Mouse (Mus musculus) limb, embryonic 11.5 days (tissue): ENCODE results near the gene Oip5. TPM values are rescaled to one million over a fixed set of nuclear protein-coding genes. Genes with fewer than 3 reads are reported as not detected.
"Not testable (repeated sequence)": the region's sequence is repeated elsewhere in the genome, so short reads cannot be mapped to it uniquely, and the experiment has no call there.

Experiments
- ATAC-seq: fragments of 200-750 bp; cut with Nextera tagmentation; 2 replicates; pipeline ENCODE4 v1.8.0; 2017; ENCODE audit warnings: low read depth; ENCODE audit not compliant: insufficient number of reproducible peaks, low FRiP score, low TSS enrichment
- DNase-seq: peaks from one replicate; pipeline ENCODE4 v3.0.0-alpha.2; 2015; ENCODE audit warnings: low spot score
- H3K27ac ChIP-seq: fragments of 300-500 bp; sonication (generic); replicated peaks from 2 replicates; pipeline ENCODE4 v1.5.1; 2014; ENCODE audit warnings: low read depth, mild to moderate bottlenecking, low read length
- H3K27me3 ChIP-seq: fragments of 300-500 bp; sonication (generic); 2 replicates; pipeline ENCODE4 v1.6.1; 2014; ENCODE audit warnings: mild to moderate bottlenecking, low read length, mixed read lengths; ENCODE audit not compliant: control insufficient read depth, insufficient read depth
- H3K36me3 ChIP-seq: fragments of 300-500 bp; sonication (generic); 2 replicates; pipeline ENCODE4 v1.6.1; 2014; ENCODE audit warnings: mild to moderate bottlenecking, low read length, moderate library complexity, mixed read lengths; ENCODE audit not compliant: control insufficient read depth, insufficient read depth
- H3K4me1 ChIP-seq: fragments of 300-500 bp; sonication (generic); 2 replicates; pipeline ENCODE4 v1.6.1; 2014; ENCODE audit warnings: low read length, mixed read lengths; ENCODE audit not compliant: control insufficient read depth, insufficient read depth
- H3K4me2 ChIP-seq: fragments of 300-500 bp; sonication (generic); 2 replicates; pipeline ENCODE4 v1.6.1; 2014; ENCODE audit warnings: low read depth, mild to moderate bottlenecking, moderate library complexity; ENCODE audit not compliant: severe bottlenecking
- H3K4me3 ChIP-seq: fragments of 300-500 bp; sonication (generic); 2 replicates; pipeline ENCODE4 v1.5.1; 2014; ENCODE audit warnings: low read depth, low read length
- H3K9ac ChIP-seq: fragments of 300-500 bp; sonication (generic); 2 replicates; pipeline ENCODE4 v1.6.1; 2014; ENCODE audit warnings: mild to moderate bottlenecking, low read length
- H3K9me3 ChIP-seq: fragments of 300-500 bp; sonication (generic); 2 replicates; pipeline ENCODE4 v1.6.1; 2016; ENCODE audit warnings: low read length; ENCODE audit not compliant: control insufficient read depth
- WGBS: fragments of 180-500 bp; shearing (Covaris S2); extraction: QIAGEN DNeasy Blood & Tissue Kit; methylation state at CpG from one replicate; pipeline ENCODE4 v1.1.7; 2014; 5-methylcytosine and 5-hydroxymethylcytosine counted together
- polyA plus RNA-seq: library from polyadenylated mRNA; unstranded; fragments of >200 nt; fragmentation: Nextera tagmentation; extraction: Ambion mirVana; gene quantifications from 2 replicates; pipeline ENCODE4 v1.2.1, GENCODE M21; 2014

The Oip5 gene
- polyA plus RNA-seq, 1 experiment from 2014 or later = 35.6 TPM

DNA sequence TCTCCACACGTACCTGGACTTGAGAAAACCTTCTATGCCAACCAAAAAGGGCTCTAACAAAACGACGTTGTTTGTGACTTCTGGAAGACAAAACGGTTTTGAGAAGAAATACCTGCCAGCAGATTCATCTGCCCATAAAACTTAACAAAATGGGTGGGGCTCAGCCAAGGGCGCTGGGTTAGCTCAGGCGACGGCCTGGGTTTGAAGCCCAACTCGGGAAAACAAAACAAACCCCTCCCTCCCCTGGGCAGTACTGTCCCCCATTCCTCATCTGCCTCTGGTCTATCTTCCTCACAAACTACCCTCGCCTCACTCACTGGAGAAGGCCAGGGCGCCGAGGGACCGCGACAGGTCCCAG lies 449 bp downstream of the Oip5 start:
- H3K9me3 ChIP-seq = no peaks in the 10 kb centered on the region
- H3K4me3 ChIP-seq = peak overlapping the region; percentile 84
- peak overlapping the region; percentile 78 for H3K9ac ChIP-seq
- DNase-seq (no peak), ATAC-seq (no peak; the same call in 1 of the 2 replicates)
- peak overlapping the region; percentile 61 for H3K4me2 ChIP-seq
- peaks cover 4% of the 10 kb centered on the region for H3K4me1 ChIP-seq
- no peaks in the 10 kb centered on the region for H3K27me3 ChIP-seq
- peak overlapping the region; percentile 30; the same call in 1 of the 2 replicates for H3K27ac ChIP-seq
- H3K36me3 ChIP-seq = no peaks in the 10 kb centered on the region
- under 1% methylated on average over 13 of the region's 13 CpGs for WGBS

DNA sequence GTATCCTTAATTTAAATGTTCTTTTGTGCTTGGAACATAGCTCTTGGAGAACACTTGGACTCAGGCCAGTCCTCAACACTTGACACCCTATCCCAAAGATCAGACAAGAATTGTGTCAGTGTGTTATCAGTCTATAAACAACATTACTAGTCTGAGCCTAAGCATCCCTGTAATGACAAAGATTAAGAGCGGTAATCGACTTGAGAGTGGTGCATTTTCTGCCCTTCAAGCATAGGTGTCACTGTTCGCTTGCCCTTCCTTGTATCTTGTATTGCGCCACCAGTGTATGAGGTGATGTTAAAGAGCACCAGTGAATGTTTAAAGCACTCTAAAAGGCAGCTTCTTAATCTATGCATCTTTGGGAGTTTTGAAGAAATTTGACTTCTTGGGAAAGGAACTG lies 11.2 kb downstream of the Oip5 start:
- no peak overlapping the region for H3K27ac ChIP-seq
- H3K9me3 ChIP-seq = no peaks in the 10 kb centered on the region
- ATAC-seq (no peak), DNase-seq (no peak)
- H3K36me3 ChIP-seq = peaks cover 15% of the 10 kb centered on the region; the same call in 1 of the 2 replicates
- no peaks in the 10 kb centered on the region for H3K4me1 ChIP-seq
- H3K4me3 ChIP-seq = no peak overlapping the region
- H3K4me2 ChIP-seq = no peak overlapping the region
- 92% methylated on average over 4 of the region's 4 CpGs for WGBS
- H3K27me3 ChIP-seq = no peaks in the 10 kb centered on the region
- H3K9ac ChIP-seq = no peak overlapping the region

DNA sequence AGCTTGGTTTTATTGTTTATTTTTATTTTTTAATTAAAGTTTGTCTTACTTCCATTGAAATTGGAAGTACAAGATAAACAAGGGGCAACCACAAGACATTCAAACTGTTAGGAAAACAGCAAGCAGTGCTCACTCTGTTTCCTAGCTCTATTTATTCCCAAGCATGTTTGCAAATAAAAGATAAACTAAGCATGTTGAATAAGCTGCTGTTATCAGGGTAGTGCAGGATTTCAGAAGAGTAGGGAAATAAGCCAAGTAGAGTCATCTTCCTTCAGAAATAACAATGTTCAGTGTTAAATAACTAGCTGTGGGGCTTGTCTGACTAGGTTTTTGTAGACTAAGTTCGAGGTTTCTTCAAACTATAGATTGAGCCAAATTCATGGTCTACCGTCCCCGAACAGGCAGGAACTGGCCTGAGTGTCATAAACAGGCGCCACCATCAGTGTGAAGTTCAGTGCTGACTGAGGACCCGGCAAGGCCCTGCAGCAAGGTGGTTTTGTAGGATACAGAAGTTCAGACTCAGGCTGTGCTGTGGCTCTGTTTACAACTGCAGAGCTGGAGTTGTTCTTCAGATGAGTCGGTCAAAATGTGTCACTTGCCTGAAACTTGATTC lies 12.8 kb downstream of the Oip5 start:
- WGBS = 86% methylated on average over 6 of the region's 6 CpGs

DNA sequence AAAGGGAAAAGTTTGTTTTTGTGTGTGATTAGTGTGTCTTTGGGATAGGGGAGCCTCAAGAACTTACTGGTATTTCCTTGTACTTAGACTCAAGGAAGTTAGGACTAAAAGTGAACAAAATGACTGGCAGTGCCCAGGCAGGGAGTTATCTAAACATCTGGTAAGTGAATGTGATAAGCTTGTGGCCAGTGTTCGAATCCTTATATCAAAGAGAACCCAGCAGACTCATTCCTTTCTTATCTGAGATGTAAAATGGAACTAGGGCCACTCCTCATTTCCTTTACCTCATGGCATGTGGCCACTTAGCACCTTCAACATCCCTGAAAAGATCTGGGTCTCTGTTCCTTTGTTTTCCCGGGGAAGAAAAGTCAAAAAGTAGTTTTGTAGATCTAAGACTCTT lies 14.4 kb downstream of the Oip5 start:
- Histone ChIP-seq H3K27ac (no peak overlapping the region), H3K4me3 (no peak overlapping the region), H3K9me3 (no peaks in the 10 kb centered on the region), H3K4me1 (no peaks in the 10 kb centered on the region), H3K9ac (no peak overlapping the region), H3K4me2 (no peak overlapping the region), H3K36me3 (peaks cover 15% of the 10 kb centered on the region; the same call in 1 of the 2 replicates), H3K27me3 (no peaks in the 10 kb centered on the region)
- ATAC-seq (no peak), DNase-seq (no peak)
- 74% methylated on average over 2 of the region's 2 CpGs for WGBS

More for the DNA sequence above, 12.8 kb downstream of the Oip5 start:
- no peak overlapping the region for H3K9ac ChIP-seq
- peaks cover 15% of the 10 kb centered on the region; the same call in 1 of the 2 replicates for H3K36me3 ChIP-seq
- no peak for ATAC-seq
- no peaks in the 10 kb centered on the region for H3K27me3 ChIP-seq
- no peak overlapping the region for H3K4me2 ChIP-seq
- no peaks in the 10 kb centered on the region for H3K4me1 ChIP-seq
- no peaks in the 10 kb centered on the region for H3K9me3 ChIP-seq
- no peak overlapping the region for H3K27ac ChIP-seq
- no peak for DNase-seq
- H3K4me3 ChIP-seq = no peak overlapping the region

DNA sequence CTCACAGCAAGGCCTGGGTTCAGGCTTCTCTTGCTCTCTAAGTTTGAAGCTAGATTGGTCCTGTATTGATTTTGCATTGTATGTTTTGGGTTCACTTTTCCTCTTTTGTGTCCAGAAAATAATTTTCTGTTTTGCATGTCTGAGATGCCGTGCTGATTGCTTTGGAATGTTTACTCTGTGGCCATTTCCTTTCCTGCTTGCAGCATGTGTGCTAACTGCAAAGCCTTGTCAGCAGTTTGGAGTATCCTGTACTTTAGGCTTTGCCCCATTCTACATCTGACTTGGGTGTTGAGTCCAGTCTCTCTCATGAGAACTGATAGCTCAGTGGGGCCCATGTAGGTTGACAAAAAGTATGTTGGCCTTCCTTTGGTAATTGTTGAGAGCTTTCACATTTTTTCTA lies 15.8 kb downstream of the Oip5 start:
- Histone ChIP-seq H3K27me3 (no peaks in the 10 kb centered on the region), H3K27ac (no peak overlapping the region), H3K4me1 (no peaks in the 10 kb centered on the region), H3K9me3 (no peaks in the 10 kb centered on the region), H3K4me2 (no peak overlapping the region), H3K4me3 (no peak overlapping the region), H3K36me3 (peaks cover 17% of the 10 kb centered on the region; the same call in 1 of the 2 replicates), H3K9ac (no peak overlapping the region)
- 81% methylated on average over 1 of the region's 1 CpGs for WGBS
- ATAC-seq (no peak), DNase-seq (no peak)

DNA sequence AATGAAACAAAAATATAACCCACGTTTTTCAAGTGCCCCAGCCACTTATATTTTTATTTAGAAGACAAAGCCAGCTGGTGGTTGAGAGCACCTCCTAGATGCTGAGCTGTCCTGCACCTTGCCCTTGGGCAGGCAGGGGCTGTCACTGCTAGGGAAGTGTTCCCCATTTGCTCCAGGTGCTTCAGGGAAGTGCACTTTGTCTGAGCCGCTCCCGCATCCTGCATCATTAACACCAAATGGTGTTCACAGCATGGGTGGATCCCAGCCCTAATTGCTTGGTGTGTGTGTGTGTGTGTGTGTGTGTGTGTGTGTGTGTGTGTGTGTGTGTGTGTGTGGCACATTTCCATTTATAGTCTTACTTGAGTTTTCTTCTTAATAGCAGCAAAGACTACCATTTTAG lies 16.7 kb downstream of the Oip5 start:
- not testable (repeated sequence) for H3K27me3 ChIP-seq, H3K4me2 ChIP-seq, H3K4me3 ChIP-seq, H3K27ac ChIP-seq, DNase-seq, H3K9me3 ChIP-seq, H3K4me1 ChIP-seq, H3K9ac ChIP-seq, ATAC-seq
- 64% methylated on average over 3 of the region's 3 CpGs for WGBS
- H3K36me3 ChIP-seq = peaks cover 17% of the 10 kb centered on the region; the same call in 1 of the 2 replicates

DNA sequence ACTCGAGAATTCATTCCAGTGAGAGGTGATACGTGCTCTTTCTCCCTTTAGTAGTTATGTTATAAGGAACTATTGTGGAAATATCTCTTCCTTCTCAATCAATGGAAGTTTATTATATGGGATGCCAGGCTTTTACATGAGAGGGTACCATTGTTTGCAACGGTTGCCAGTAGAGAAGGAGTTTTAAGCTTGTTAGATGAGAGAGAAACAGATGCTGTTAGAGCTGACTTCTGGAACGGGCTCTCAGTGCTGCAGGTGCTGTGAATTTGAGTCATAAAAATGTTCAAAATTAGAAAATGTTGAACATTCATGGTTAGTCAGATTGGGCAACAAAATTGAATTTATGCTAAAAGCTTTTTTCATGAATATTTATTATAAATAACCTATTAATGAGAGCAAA lies 17.2 kb downstream of the Oip5 start:
- Histone ChIP-seq H3K9me3 (no peaks in the 10 kb centered on the region), H3K27ac (no peak overlapping the region), H3K4me2 (no peak overlapping the region), H3K9ac (no peak overlapping the region), H3K36me3 (peaks cover 18% of the 10 kb centered on the region; the same call in 1 of the 2 replicates), H3K27me3 (no peaks in the 10 kb centered on the region), H3K4me1 (no peaks in the 10 kb centered on the region), H3K4me3 (no peak overlapping the region)
- DNase-seq = no peak
- whole genome bisulfite sequencing = 90% methylated on average over 4 of the region's 4 CpGs
- no peak for ATAC-seq

DNA sequence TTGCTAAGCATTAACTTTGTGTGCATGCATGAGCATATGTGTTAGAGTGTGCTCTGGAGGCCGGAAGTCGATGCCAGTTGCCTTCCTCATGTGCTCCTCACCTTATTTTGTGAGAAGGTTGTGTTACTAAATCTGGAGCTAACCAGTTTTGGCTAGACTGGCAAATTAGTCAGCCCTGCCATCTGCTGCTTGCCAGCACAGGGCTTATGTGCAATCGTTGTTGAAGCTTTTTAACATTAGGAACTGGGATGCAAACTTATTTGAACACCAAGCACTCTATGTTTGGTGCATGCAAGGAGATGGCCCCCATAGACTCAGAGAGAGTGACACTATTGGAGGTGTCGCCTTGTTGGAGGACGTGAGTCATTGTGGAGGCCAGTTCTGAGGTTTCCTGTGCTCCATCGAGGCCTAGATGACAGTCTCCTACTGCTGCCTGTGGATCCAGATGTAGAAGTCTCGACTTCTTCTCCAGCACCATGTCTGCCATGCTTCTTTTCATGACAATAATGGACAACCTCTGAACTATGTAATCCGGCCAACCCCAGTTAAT lies 21.4 kb downstream of the Oip5 start:
- Histone ChIP-seq H3K4me3 (no peak overlapping the region), H3K36me3 (peaks cover 12% of the 10 kb centered on the region; the same call in 1 of the 2 replicates), H3K27ac (no peak overlapping the region), H3K9ac (no peak overlapping the region), H3K4me1 (no peaks in the 10 kb centered on the region), H3K9me3 (no peaks in the 10 kb centered on the region), H3K27me3 (no peaks in the 10 kb centered on the region), H3K4me2 (no peak overlapping the region)
- ATAC-seq (no peak), DNase-seq (no peak)
- 92% methylated on average over 8 of the region's 8 CpGs for WGBS
